Mouse (Mus musculus) stomach, embryonic 16.5 days (tissue): ENCODE results near the gene Fpgs. TPM values are rescaled to one million over a fixed set of nuclear protein-coding genes. Genes with fewer than 3 reads are reported as not detected.

Experiments
- ATAC-seq: fragments of 200-750 bp; cut with Nextera tagmentation; 2 replicates; pipeline ENCODE4 v1.8.0; 2017; ENCODE audit warnings: moderate number of reproducible peaks, moderate TSS enrichment; ENCODE audit not compliant: insufficient read depth, low FRiP score
- H3K27ac ChIP-seq: fragments of 300-500 bp; sonication (generic); 2 replicates; pipeline ENCODE4 v1.5.1; 2014; ENCODE audit warnings: low read length
- H3K27me3 ChIP-seq: fragments of 300-500 bp; sonication (generic); 2 replicates; pipeline ENCODE4 v1.6.1; 2014; ENCODE audit warnings: low read length, control low read depth, mixed read lengths; ENCODE audit not compliant: control insufficient read depth, insufficient read depth
- H3K36me3 ChIP-seq: fragments of 300-500 bp; sonication (generic); 2 replicates; pipeline ENCODE4 v1.6.1; 2014; ENCODE audit warnings: low read length; ENCODE audit not compliant: control insufficient read depth, insufficient read depth
- H3K4me1 ChIP-seq: fragments of 300-500 bp; sonication (generic); 2 replicates; pipeline ENCODE4 v1.6.1; 2014; ENCODE audit warnings: low read length, control low read depth, mixed read lengths; ENCODE audit not compliant: control insufficient read depth, insufficient read depth
- H3K4me2 ChIP-seq: fragments of 300-500 bp; sonication (generic); 2 replicates; pipeline ENCODE4 v1.6.1; 2014; ENCODE audit warnings: low read depth, low read length, mixed read lengths
- H3K4me3 ChIP-seq: fragments of 300-500 bp; sonication (generic); replicated peaks from 2 replicates; pipeline ENCODE4 v1.5.1; 2014; ENCODE audit warnings: mild to moderate bottlenecking, low read length
- H3K9ac ChIP-seq: fragments of 300-500 bp; sonication (generic); 2 replicates; pipeline ENCODE4 v1.6.1; 2014; ENCODE audit warnings: low read length
- H3K9me3 ChIP-seq: fragments of 300-500 bp; sonication (generic); replicated peaks from 2 replicates; pipeline ENCODE4 v1.6.1; 2016; ENCODE audit warnings: low read length, control low read depth; ENCODE audit not compliant: control insufficient read depth
- WGBS: fragments of 180-500 bp; shearing (Covaris S2); extraction: QIAGEN DNeasy Blood & Tissue Kit; methylation state at CpG from one replicate; pipeline ENCODE4 v1.1.7; 2014; 5-methylcytosine and 5-hydroxymethylcytosine counted together
- polyA plus RNA-seq: library from polyadenylated mRNA; unstranded; fragments of >200 nt; fragmentation: Nextera tagmentation; extraction: Ambion mirVana; gene quantifications from 2 replicates; pipeline ENCODE4 v1.2.1, GENCODE M21; 2015

The Fpgs gene
- polyA plus RNA-seq, 1 experiment from 2014 or later = 30.6 TPM

- Histone ChIP-seq H3K27ac (no peak overlapping the region; the same call in 1 of the 2 replicates), H3K4me1 (peaks cover 27% of the 10 kb centered on the region), H3K9ac (no peak overlapping the region), H3K27me3 (no peaks in the 10 kb centered on the region), H3K9me3 (no peaks in the 10 kb centered on the region), H3K4me2 (no peak overlapping the region), H3K4me3 (no peak overlapping the region), H3K36me3 (no peaks in the 10 kb centered on the region)
- no peak for ATAC-seq
- WGBS = 68% methylated on average over 9 of the region's 9 CpGs
Observed at GRCm38 (mm10) chr2:32644083-32644482, 59.9 kb downstream of the Fpgs start.

- H3K27ac ChIP-seq = peak overlapping the region; percentile 27; the same call in 1 of the 2 replicates
- H3K9me3 ChIP-seq = no peaks in the 10 kb centered on the region
- H3K4me2 ChIP-seq = no peak overlapping the region
- WGBS = 56% methylated on average over 7 of the region's 7 CpGs
- no peak overlapping the region for H3K9ac ChIP-seq
- H3K27me3 ChIP-seq = no peaks in the 10 kb centered on the region
- no peak overlapping the region for H3K4me3 ChIP-seq
- H3K4me1 ChIP-seq = peaks cover 32% of the 10 kb centered on the region
- ATAC-seq = 0 out of 2 replicates have a peak, but pooled peaks have one; percentile 8
- H3K36me3 ChIP-seq = no peaks in the 10 kb centered on the region
Observed at GRCm38 (mm10) chr2:32642813-32643212, 61.1 kb downstream of the Fpgs start.

GRCm38 (mm10) chr2:32641810-32642209 lies 62.1 kb downstream of the Fpgs start:
- Histone ChIP-seq H3K4me3 (no peak overlapping the region), H3K27ac (no peak overlapping the region), H3K36me3 (no peaks in the 10 kb centered on the region), H3K4me1 (peaks cover 33% of the 10 kb centered on the region), H3K27me3 (no peaks in the 10 kb centered on the region), H3K9ac (no peak overlapping the region), H3K9me3 (no peaks in the 10 kb centered on the region), H3K4me2 (no peak overlapping the region)
- ATAC-seq = no peak
- WGBS = 81% methylated on average over 5 of the region's 5 CpGs

GRCm38 (mm10) chr2:32640550-32641051 lies 63.3 kb downstream of the Fpgs start:
- peaks cover 22% of the 10 kb centered on the region for H3K4me1 ChIP-seq
- no peak overlapping the region for H3K4me3 ChIP-seq
- ATAC-seq = no peak
- H3K9me3 ChIP-seq = no peaks in the 10 kb centered on the region
- no peaks in the 10 kb centered on the region for H3K27me3 ChIP-seq
- no peak overlapping the region; the same call in 1 of the 2 replicates for H3K9ac ChIP-seq
- H3K27ac ChIP-seq = no peak overlapping the region; the same call in 1 of the 2 replicates
- no peaks in the 10 kb centered on the region for H3K36me3 ChIP-seq
- 59% methylated on average over 6 of the region's 6 CpGs for WGBS
- H3K4me2 ChIP-seq = no peak overlapping the region

- peaks cover 18% of the 10 kb centered on the region for H3K4me1 ChIP-seq
- 55% methylated on average over 1 of the region's 1 CpGs for WGBS
- H3K9me3 ChIP-seq = no peaks in the 10 kb centered on the region
- H3K4me2 ChIP-seq = no peak overlapping the region
- no peaks in the 10 kb centered on the region for H3K36me3 ChIP-seq
- H3K27me3 ChIP-seq = no peaks in the 10 kb centered on the region
- no peak for ATAC-seq
- H3K9ac ChIP-seq = no peak overlapping the region
- H3K4me3 ChIP-seq = no peak overlapping the region
- H3K27ac ChIP-seq = no peak overlapping the region
Observed at GRCm38 (mm10) chr2:32639632-32640031, 64.3 kb downstream of the Fpgs start.

- Histone ChIP-seq H3K27me3 (no peaks in the 10 kb centered on the region), H3K9me3 (no peaks in the 10 kb centered on the region), H3K36me3 (no peaks in the 10 kb centered on the region), H3K4me2 (no peak overlapping the region), H3K4me1 (peaks cover 16% of the 10 kb centered on the region), H3K27ac (peak overlapping the region; percentile 32), H3K9ac (peak overlapping the region; percentile 42; the same call in 1 of the 2 replicates), H3K4me3 (no peak overlapping the region)
- peak; percentile 57; the same call in 1 of the 2 replicates for ATAC-seq
- WGBS = 23% methylated on average over 11 of the region's 11 CpGs
Observed at GRCm38 (mm10) chr2:32637778-32638281, 66.1 kb downstream of the Fpgs start.

- H3K4me1 ChIP-seq = peaks cover 11% of the 10 kb centered on the region
- no peak for ATAC-seq
- H3K27ac ChIP-seq = no peak overlapping the region; the same call in 1 of the 2 replicates
- WGBS = 88% methylated on average over 7 of the region's 7 CpGs
- H3K36me3 ChIP-seq = no peaks in the 10 kb centered on the region
- no peaks in the 10 kb centered on the region for H3K9me3 ChIP-seq
- no peaks in the 10 kb centered on the region for H3K27me3 ChIP-seq
- H3K9ac ChIP-seq = no peak overlapping the region
- H3K4me2 ChIP-seq = no peak overlapping the region
- H3K4me3 ChIP-seq = no peak overlapping the region
Observed at GRCm38 (mm10) chr2:32636617-32637016, 67.3 kb downstream of the Fpgs start.

GRCm38 (mm10) chr2:32634277-32635105 lies 69.5 kb downstream of the Fpgs start:
- Histone ChIP-seq H3K27ac (peak overlapping the region; percentile 33; the same call in 1 of the 2 replicates), H3K27me3 (no peaks in the 10 kb centered on the region), H3K9me3 (no peaks in the 10 kb centered on the region), H3K4me2 (no peak overlapping the region), H3K9ac (peak overlapping the region; percentile 31; the same call in 1 of the 2 replicates), H3K4me3 (no peak overlapping the region), H3K36me3 (no peaks in the 10 kb centered on the region), H3K4me1 (peaks cover 13% of the 10 kb centered on the region)
- 86% methylated on average over 10 of the region's 10 CpGs for WGBS
- no peak for ATAC-seq

- Histone ChIP-seq H3K4me3 (no peak overlapping the region), H3K36me3 (no peaks in the 10 kb centered on the region), H3K9me3 (no peaks in the 10 kb centered on the region), H3K9ac (peak overlapping the region; percentile 48; the same call in 1 of the 2 replicates), H3K27me3 (no peaks in the 10 kb centered on the region), H3K27ac (peak overlapping the region; percentile 64; the same call in 1 of the 2 replicates), H3K4me2 (no peak overlapping the region), H3K4me1 (peaks cover 22% of the 10 kb centered on the region)
- 52% methylated on average over 5 of the region's 5 CpGs for WGBS
- ATAC-seq = no peak
Observed at GRCm38 (mm10) chr2:32633660-32634059, 70.3 kb downstream of the Fpgs start.
